Mouse (Mus musculus): ENCODE data around the gene Pygm. TPM values are rescaled to one million over a fixed set of nuclear protein-coding genes. Genes with fewer than 3 reads are reported as not detected.

Pygm gene
- polyA plus RNA-seq, 1 experiment from 2014 or later = 6.2 TPM

DNA sequence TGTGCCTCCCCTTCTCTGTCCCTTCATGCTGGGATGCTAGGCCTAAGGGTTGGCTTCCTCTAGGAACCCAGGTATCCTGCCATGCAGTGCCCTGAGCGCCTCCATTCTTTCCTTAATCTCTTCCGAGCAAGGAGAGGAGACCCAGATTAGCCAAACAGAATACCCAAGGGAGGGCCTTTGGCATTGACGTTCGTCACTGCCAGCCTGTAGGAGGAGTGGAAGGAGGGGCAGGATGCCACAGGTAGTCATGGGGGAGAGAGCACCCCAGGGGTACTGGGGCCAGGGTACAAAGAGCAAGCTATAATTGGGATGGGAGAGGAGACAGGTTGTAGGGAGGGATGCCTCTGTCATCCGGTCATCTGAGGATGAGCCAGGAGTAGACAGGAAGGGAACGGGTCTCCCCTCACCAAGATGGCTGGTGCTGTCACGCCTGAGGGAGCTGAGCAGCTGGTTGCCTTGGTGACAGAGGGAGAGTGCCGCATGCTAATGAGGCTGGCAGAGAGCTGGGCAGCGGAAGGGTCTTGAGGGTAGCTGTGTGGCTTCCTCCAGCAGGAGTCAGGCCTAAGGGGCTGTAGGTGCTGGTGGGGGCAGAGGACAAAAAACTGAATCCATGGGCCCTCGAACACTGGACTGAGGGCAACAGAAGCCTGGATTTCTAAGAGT lies 61.7 kb downstream of the Pygm start:
- 0 out of 2 replicates have a peak, but pooled peaks cover 4% of the 10 kb centered on the region for H3K27me3 ChIP-seq (replicated peaks; ENCODE audit: control insufficient read depth, insufficient read depth, low read length)
- no peaks in the 10 kb centered on the region for H3K4me1 ChIP-seq (replicated peaks; ENCODE audit: control insufficient read depth, insufficient read depth, low read length)
- no peak for ATAC-seq (replicated peaks; ENCODE audit: low FRiP score, low TSS enrichment, low read depth)
- WGBS = 49% methylated on average over 10 of the region's 10 CpGs
- no peak overlapping the region for H3K9ac ChIP-seq (ENCODE audit: low read length)
- H3K9me3 ChIP-seq (ENCODE audit: control insufficient read depth, low read length) = no peaks in the 10 kb centered on the region
- no peak overlapping the region for H3K4me3 ChIP-seq (ENCODE audit: low read depth, low read length)
- H3K36me3 ChIP-seq (ENCODE audit: control insufficient read depth, insufficient read depth, low read length) = no peaks in the 10 kb centered on the region
- no peak for DNase-seq (ENCODE audit: low spot score)
- no peak overlapping the region for H3K4me2 ChIP-seq (ENCODE audit: low read length)
- no peak overlapping the region for H3K27ac ChIP-seq (ENCODE audit: low read depth)

- Histone ChIP-seq H3K4me2 (ENCODE audit: low read length) (no peak overlapping the region), H3K27ac (ENCODE audit: low read depth) (no peak overlapping the region), H3K4me1 (replicated peaks; ENCODE audit: control insufficient read depth, insufficient read depth, low read length) (peaks cover 2% of the 10 kb centered on the region; the same call in 1 of the 2 replicates), H3K27me3 (replicated peaks; ENCODE audit: control insufficient read depth, insufficient read depth, low read length) (0 out of 2 replicates have a peak, but pooled peaks cover 4% of the 10 kb centered on the region), H3K9me3 (ENCODE audit: control insufficient read depth, low read length) (no peaks in the 10 kb centered on the region), H3K4me3 (ENCODE audit: low read depth, low read length) (no peak overlapping the region), H3K9ac (ENCODE audit: low read length) (no peak overlapping the region), H3K36me3 (ENCODE audit: control insufficient read depth, insufficient read depth, low read length) (no peaks in the 10 kb centered on the region)
- no peak for ATAC-seq (replicated peaks; ENCODE audit: low FRiP score, low TSS enrichment, low read depth)
- no peak for DNase-seq (ENCODE audit: low spot score)
- WGBS = 44% methylated on average over 7 of the region's 7 CpGs
These were observed 62.7 kb downstream of the Pygm start for GRCm38 (mm10) chr19:6446736-6447437.

Small RNAs within 50 kb of the gene (microRNA-seq; reads per million reads assigned to microRNA genes)
- gene Mir6989 = 0.51 reads per million

Other genes starting within 250 kb of the Pygm start
- gene Batf2, start 243.4 kb upstream of the Pygm start, polyA plus RNA-seq (2014; fragmentation: Nextera tagmentation; extraction: Ambion mirVana) = 0.30 and 1.1 TPM in 2 replicates
- 101 and 110 TPM in 2 replicates for gene Arl2, start 242.9 kb upstream of the Pygm start, polyA plus RNA-seq (2014; fragmentation: Nextera tagmentation; extraction: Ambion mirVana)
- not detected in 2 replicates for gene Majin, start 200.0 kb upstream of the Pygm start, polyA plus RNA-seq (2014; fragmentation: Nextera tagmentation; extraction: Ambion mirVana)
- gene Gpha2, start 158.0 kb upstream of the Pygm start, polyA plus RNA-seq (2014; fragmentation: Nextera tagmentation; extraction: Ambion mirVana) = 0.53 and 1.1 TPM in 2 replicates
- gene Ppp2r5b, start 148.5 kb upstream of the Pygm start, polyA plus RNA-seq (2014; fragmentation: Nextera tagmentation; extraction: Ambion mirVana) = 24.1 and 27.5 TPM in 2 replicates
- gene Atg2a, start 142.7 kb upstream of the Pygm start, polyA plus RNA-seq (2014; fragmentation: Nextera tagmentation; extraction: Ambion mirVana) = 11.6 and 12.9 TPM in 2 replicates
- 46.9 and 47.7 TPM in 2 replicates for gene Ehd1, start 107.7 kb upstream of the Pygm start, polyA plus RNA-seq (2014; fragmentation: Nextera tagmentation; extraction: Ambion mirVana)
- 1.5 and 1.8 TPM in 2 replicates for gene Cdc42bpg, start 77.9 kb upstream of the Pygm start, polyA plus RNA-seq (2014; fragmentation: Nextera tagmentation; extraction: Ambion mirVana)
- gene Men1, start 49.4 kb upstream of the Pygm start, polyA plus RNA-seq (2014; fragmentation: Nextera tagmentation; extraction: Ambion mirVana) = 55.2 and 56.2 TPM in 2 replicates
- gene Map4k2, start 43.3 kb upstream of the Pygm start, polyA plus RNA-seq (2014; fragmentation: Nextera tagmentation; extraction: Ambion mirVana) = 7.6 and 9.2 TPM in 2 replicates
- 135 and 143 TPM in 2 replicates for gene Sf1, start 20.7 kb upstream of the Pygm start, polyA plus RNA-seq (2014; fragmentation: Nextera tagmentation; extraction: Ambion mirVana)
- 30.0 and 31.8 TPM in 2 replicates for gene Rasgrp2, start 14.9 kb downstream of the Pygm start, polyA plus RNA-seq (2014; fragmentation: Nextera tagmentation; extraction: Ambion mirVana)
- gene Nrxn2, start 34.3 kb downstream of the Pygm start, polyA plus RNA-seq (2014; fragmentation: Nextera tagmentation; extraction: Ambion mirVana) = 1.9 and 2.1 TPM in 2 replicates
- gene Slc22a12, start 158.6 kb downstream of the Pygm start, polyA plus RNA-seq (2014; fragmentation: Nextera tagmentation; extraction: Ambion mirVana) = not detected in 2 replicates